Mouse (Mus musculus): ENCODE measurements around the gene Fer1l5. TPM values are rescaled to one million over a fixed set of nuclear protein-coding genes. Genes with fewer than 3 reads are reported as not detected.

Gene Fer1l5
- total and polyA plus RNA-seq, 2 experiments = not detected

- TF ChIP-seq POLR2A (IDR thresholded peaks at IDR 0.05; ENCODE audit: extremely low read depth, insufficient read depth, low read length) = no peak
- TF ChIP-seq CTCF (IDR thresholded peaks at IDR 0.05; ENCODE audit: low read depth, low read length) = no peak
- WGBS = 70% methylated on average over 3 of the region's 3 CpGs
- H3K4me3 ChIP-seq (ENCODE audit: insufficient read depth, low read depth, low read length) = no peak overlapping the region
- peaks cover 19% of the 10 kb centered on the region for H3K36me3 ChIP-seq (ENCODE audit: control insufficient read depth, insufficient read depth, low read length)
- no peak overlapping the region for H3K27ac ChIP-seq (replicated peaks; ENCODE audit: insufficient read depth, low read depth, low read length)
- no peak overlapping the region for H3K9ac ChIP-seq (ENCODE audit: low read depth, low read length)
- no peaks in the 10 kb centered on the region for H3K27me3 ChIP-seq (ENCODE audit: control insufficient read depth, insufficient read depth, low read length)
- no peaks in the 10 kb centered on the region for H3K79me2 ChIP-seq (ENCODE audit: control insufficient read depth, insufficient read depth, low read length)
- no peak for DNase-seq (ENCODE audit: extremely low read depth, low read depth, low spot score)
- H3K4me1 ChIP-seq (ENCODE audit: control insufficient read depth, insufficient read depth, low read length) = no peaks in the 10 kb centered on the region
Measured at GRCm38 (mm10) chr1:36433616-36434015, 61.5 kb downstream of the Fer1l5 start.

DNA sequence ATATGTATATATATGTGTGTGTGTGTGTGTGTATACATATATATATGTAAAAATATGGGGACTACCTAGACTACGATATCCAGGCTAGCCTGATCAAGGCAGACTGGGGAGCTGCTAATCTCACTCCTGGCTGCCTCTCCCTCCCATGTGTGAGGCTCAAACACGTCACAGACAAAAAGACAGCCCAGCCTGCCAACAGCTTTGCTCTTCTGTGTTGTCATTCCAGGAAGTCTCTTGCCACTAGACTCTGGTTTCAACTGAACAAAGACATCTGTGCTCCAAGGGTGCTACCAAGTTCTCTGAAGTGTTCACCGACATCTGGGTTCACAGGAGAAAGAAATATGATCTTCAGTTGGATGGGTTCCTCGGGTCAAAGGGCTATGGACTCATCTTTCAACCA is 63.0 kb downstream of the Fer1l5 start:
- Histone ChIP-seq H3K4me3 (ENCODE audit: insufficient read depth, low read depth, low read length) (no peak overlapping the region), H3K27me3 (ENCODE audit: control insufficient read depth, insufficient read depth, low read length) (no peaks in the 10 kb centered on the region), H3K79me2 (ENCODE audit: control insufficient read depth, insufficient read depth, low read length) (no peaks in the 10 kb centered on the region), H3K9ac (ENCODE audit: low read depth, low read length) (no peak overlapping the region), H3K4me1 (ENCODE audit: control insufficient read depth, insufficient read depth, low read length) (no peaks in the 10 kb centered on the region), H3K36me3 (ENCODE audit: control insufficient read depth, insufficient read depth, low read length) (peaks cover 23% of the 10 kb centered on the region), H3K27ac (replicated peaks; ENCODE audit: insufficient read depth, low read depth, low read length) (no peak overlapping the region)
- DNase-seq (ENCODE audit: extremely low read depth, low read depth, low spot score) = no peak
- TF ChIP-seq CTCF (IDR thresholded peaks at IDR 0.05; ENCODE audit: low read depth, low read length) (no peak), POLR2A (IDR thresholded peaks at IDR 0.05; ENCODE audit: extremely low read depth, insufficient read depth, low read length) (no peak)
- 72% methylated on average over 4 of the region's 4 CpGs for WGBS

- H3K79me2 ChIP-seq (ENCODE audit: control insufficient read depth, insufficient read depth, low read length) = no peaks in the 10 kb centered on the region
- H3K9ac ChIP-seq (ENCODE audit: low read depth, low read length) = no peak overlapping the region
- peak; percentile 21 for DNase-seq (ENCODE audit: extremely low read depth, low read depth, low spot score)
- peaks cover 22% of the 10 kb centered on the region for H3K36me3 ChIP-seq (ENCODE audit: control insufficient read depth, insufficient read depth, low read length)
- TF ChIP-seq CTCF (IDR thresholded peaks at IDR 0.05; ENCODE audit: low read depth, low read length) (no peak), POLR2A (IDR thresholded peaks at IDR 0.05; ENCODE audit: extremely low read depth, insufficient read depth, low read length) (no peak)
- H3K4me3 ChIP-seq (ENCODE audit: insufficient read depth, low read depth, low read length) = no peak overlapping the region
- H3K27me3 ChIP-seq (ENCODE audit: control insufficient read depth, insufficient read depth, low read length) = no peaks in the 10 kb centered on the region
- no peaks in the 10 kb centered on the region for H3K4me1 ChIP-seq (ENCODE audit: control insufficient read depth, insufficient read depth, low read length)
- no peak overlapping the region for H3K27ac ChIP-seq (replicated peaks; ENCODE audit: insufficient read depth, low read depth, low read length)
- 95% methylated on average over 6 of the region's 6 CpGs for WGBS
Measured at GRCm38 (mm10) chr1:36436515-36436914, 64.4 kb downstream of the Fer1l5 start.

DNA sequence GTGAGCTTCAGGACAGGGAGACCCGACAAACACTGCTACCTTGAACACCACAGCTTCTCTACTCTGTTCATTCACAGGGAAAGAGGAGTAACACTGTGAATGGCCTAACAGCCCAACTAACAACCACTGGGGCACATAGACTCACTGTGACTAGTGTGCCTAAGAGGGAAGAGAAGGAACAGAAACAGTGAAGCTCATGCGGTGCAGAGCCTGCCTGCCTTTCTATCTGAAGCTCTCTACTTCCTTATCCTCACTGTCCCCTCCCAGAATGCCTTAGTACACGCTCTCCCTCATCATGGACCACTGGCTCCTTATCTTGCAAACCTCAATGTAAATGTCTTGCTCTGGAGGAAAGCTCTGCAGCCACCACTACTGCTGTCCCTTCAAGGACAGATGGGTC is 65.1 kb downstream of the Fer1l5 start:
- Histone ChIP-seq H3K4me3 (ENCODE audit: insufficient read depth, low read depth, low read length) (no peak overlapping the region), H3K79me2 (ENCODE audit: control insufficient read depth, insufficient read depth, low read length) (no peaks in the 10 kb centered on the region), H3K27me3 (ENCODE audit: control insufficient read depth, insufficient read depth, low read length) (no peaks in the 10 kb centered on the region), H3K36me3 (ENCODE audit: control insufficient read depth, insufficient read depth, low read length) (peaks cover 22% of the 10 kb centered on the region), H3K9ac (ENCODE audit: low read depth, low read length) (no peak overlapping the region), H3K4me1 (ENCODE audit: control insufficient read depth, insufficient read depth, low read length) (no peaks in the 10 kb centered on the region), H3K27ac (replicated peaks; ENCODE audit: insufficient read depth, low read depth, low read length) (no peak overlapping the region)
- 90% methylated on average over 3 of the region's 3 CpGs for WGBS
- TF ChIP-seq CTCF (IDR thresholded peaks at IDR 0.05; ENCODE audit: low read depth, low read length) (no peak), POLR2A (IDR thresholded peaks at IDR 0.05; ENCODE audit: extremely low read depth, insufficient read depth, low read length) (no peak)
- DNase-seq (ENCODE audit: extremely low read depth, low read depth, low spot score) = no peak

DNA sequence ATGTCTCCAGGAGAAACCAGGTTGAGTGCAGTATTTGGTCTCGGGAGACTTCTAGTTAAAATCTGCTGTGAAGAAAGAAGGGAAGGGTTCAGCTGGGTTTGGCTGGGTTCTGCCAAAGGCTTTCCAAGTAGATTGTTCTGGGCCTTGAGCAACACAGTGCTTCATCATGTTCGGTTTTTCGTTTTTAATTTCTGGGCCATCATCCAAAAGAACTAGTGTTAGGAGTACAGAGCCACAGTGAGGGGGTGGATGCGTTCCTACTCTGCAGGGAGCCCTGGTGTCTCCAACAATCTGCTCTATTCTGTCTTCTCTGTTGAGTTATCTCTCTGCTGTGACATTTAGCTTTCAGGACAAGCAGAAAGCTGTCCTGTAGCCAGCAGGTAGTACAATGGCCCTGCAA is 69.0 kb downstream of the Fer1l5 start:
- H3K27ac ChIP-seq (replicated peaks; ENCODE audit: insufficient read depth, low read depth, low read length) = no peak overlapping the region
- no peaks in the 10 kb centered on the region for H3K27me3 ChIP-seq (ENCODE audit: control insufficient read depth, insufficient read depth, low read length)
- H3K9ac ChIP-seq (ENCODE audit: low read depth, low read length) = no peak overlapping the region
- H3K4me3 ChIP-seq (ENCODE audit: insufficient read depth, low read depth, low read length) = no peak overlapping the region
- peaks cover 19% of the 10 kb centered on the region for H3K36me3 ChIP-seq (ENCODE audit: control insufficient read depth, insufficient read depth, low read length)
- TF ChIP-seq CTCF (IDR thresholded peaks at IDR 0.05; ENCODE audit: low read depth, low read length) = no peak
- TF ChIP-seq POLR2A (IDR thresholded peaks at IDR 0.05; ENCODE audit: extremely low read depth, insufficient read depth, low read length) = no peak
- WGBS = 48% methylated on average over 4 of the region's 4 CpGs
- H3K79me2 ChIP-seq (ENCODE audit: control insufficient read depth, insufficient read depth, low read length) = no peaks in the 10 kb centered on the region
- no peaks in the 10 kb centered on the region for H3K4me1 ChIP-seq (ENCODE audit: control insufficient read depth, insufficient read depth, low read length)
- DNase-seq (ENCODE audit: extremely low read depth, low read depth, low spot score) = no peak

GRCm38 (mm10) chr1:36444471-36445464 is 72.7 kb downstream of the Fer1l5 start, which contains the start of gene Lman2l:
Lman2l (minus strand) TSS chr1:36445271.
- no peak for TF ChIP-seq POLR2A (IDR thresholded peaks at IDR 0.05; ENCODE audit: extremely low read depth, insufficient read depth, low read length)
- no peak for TF ChIP-seq CTCF (IDR thresholded peaks at IDR 0.05; ENCODE audit: low read depth, low read length)
- peak within 1 kb of the TSS; percentile 90 for H3K4me3 ChIP-seq (ENCODE audit: insufficient read depth, low read depth, low read length)
- no peaks in the 10 kb centered on the region for H3K79me2 ChIP-seq (ENCODE audit: control insufficient read depth, insufficient read depth, low read length)
- H3K4me1 ChIP-seq (ENCODE audit: control insufficient read depth, insufficient read depth, low read length) = no peaks in the 10 kb centered on the region
- H3K27me3 ChIP-seq (ENCODE audit: control insufficient read depth, insufficient read depth, low read length) = no peaks in the 10 kb centered on the region
- peak; percentile 86 for DNase-seq (ENCODE audit: extremely low read depth, low read depth, low spot score)
- WGBS = under 1% methylated on average over 57 of the region's 57 CpGs
- H3K36me3 ChIP-seq (ENCODE audit: control insufficient read depth, insufficient read depth, low read length) = no peaks in the 10 kb centered on the region; the same call in 1 of the 2 replicates
- peak within 1 kb of the TSS; percentile 27; the same call in 1 of the 2 replicates for H3K27ac ChIP-seq (replicated peaks; ENCODE audit: insufficient read depth, low read depth, low read length)
- H3K9ac ChIP-seq (ENCODE audit: low read depth, low read length) = peak within 1 kb of the TSS; percentile 85
